Mouse (Mus musculus) kidney, adult 18-20 months (tissue): ENCODE data around the gene Usp47.

Experiments used
- DNase-seq: peaks from one replicate; pipeline ENCODE4 v3.0.0; 2021

Usp47 gene

GRCm38 (mm10) chr7:112158942-112159341, 135.6 kb downstream of the Usp47 start, which contains the start of gene Dkk3:
TSS of gene Dkk3 (minus strand) at chr7:112159057.
- DNase-seq = peak; percentile 25

- no peak for DNase-seq
These were observed 136.5 kb downstream of the Usp47 start for GRCm38 (mm10) chr7:112159835-112160234.
